Comparison of ENCODE assay signal across 16 mouse cellular contexts in genomic region chr4:53231046-53231445, GRCm38 (mm10).
"Had no signal": no experiment of that assay in that cellular context is flagged by ENCODE, and none has a peak within 500 bp of the region (broad histone marks: within the 10 kb centered on the region; RNA-seq: fewer than 3 reads in every experiment).

No protein-coding gene starts in this region.

- H3K27ac ChIP-seq: neural tube, embryonic 12.5 days; neural tube, embryonic 13.5 days; neural tube, embryonic 15.5 days; stomach, embryonic 15.5 days; stomach, postnatal 0 days had no signal

- H3K27me3 ChIP-seq: neural tube, embryonic 12.5 days; neural tube, embryonic 13.5 days; neural tube, embryonic 15.5 days; stomach, embryonic 15.5 days had no signal

- H3K4me1 ChIP-seq: stomach, embryonic 15.5 days had no signal

- H3K4me2 ChIP-seq: neural tube, embryonic 12.5 days; neural tube, embryonic 13.5 days; neural tube, embryonic 15.5 days; stomach, embryonic 15.5 days had no signal

- DNase-seq: right cerebral cortex, adult 18-20 months; right cerebral cortex, postnatal 14 days; right cerebral cortex, postnatal 25 days; right cerebral cortex, postnatal 4 days; spleen, adult 18-20 months; thymus, adult 18-20 months; thymus, adult 2 months; thymus, postnatal 14 days; thymus, postnatal 25 days; thymus, postnatal 36 days; thymus, postnatal 4 days had no signal

- H3K9ac ChIP-seq: neural tube, embryonic 12.5 days; neural tube, embryonic 13.5 days; neural tube, embryonic 15.5 days; stomach, embryonic 15.5 days had no signal

- H3K9me3 ChIP-seq: neural tube, embryonic 12.5 days; neural tube, embryonic 13.5 days; neural tube, embryonic 15.5 days; stomach, embryonic 15.5 days had no signal

- H3K4me3 ChIP-seq: neural tube, embryonic 12.5 days; neural tube, embryonic 13.5 days; neural tube, embryonic 15.5 days; stomach, embryonic 15.5 days had no signal

- H3K36me3 ChIP-seq: neural tube, embryonic 12.5 days; neural tube, embryonic 13.5 days; neural tube, embryonic 15.5 days; stomach, embryonic 15.5 days had no signal
